Mouse (Mus musculus): ENCODE data around the gene Ace.

DNA sequence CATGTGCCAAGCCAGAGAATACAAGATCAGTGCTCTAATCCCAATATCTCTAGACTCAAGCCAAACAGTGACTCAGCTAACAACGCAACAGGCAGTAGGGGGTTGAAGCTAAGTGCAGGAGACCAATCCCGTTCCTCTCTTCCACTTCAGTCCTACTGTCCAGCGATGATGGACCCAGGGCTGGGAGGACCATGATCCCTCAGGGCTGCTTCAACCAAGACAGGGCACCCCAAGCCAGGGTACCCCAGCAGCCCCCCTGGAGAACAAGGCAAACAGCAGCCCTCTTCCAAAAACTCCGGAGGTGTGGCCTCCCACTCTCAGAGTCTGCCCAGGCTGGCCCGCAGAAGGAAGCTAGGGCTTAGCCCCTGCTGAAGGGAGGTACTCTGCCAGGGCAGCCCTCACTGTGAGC is 33.4 kb upstream of the Ace start:
- no peak for TF ChIP-seq POLR2A (IDR thresholded peaks at IDR 0.05; ENCODE audit: insufficient read length, low read depth)
- no peak for TF ChIP-seq MYOG (IDR thresholded peaks at IDR 0.05; ENCODE audit: control insufficient read depth in 1 of 3, insufficient read depth in 1 of 3, insufficient read length in 2 of 3, low read depth in 2 of 3)
